Mouse (Mus musculus) embryonic facial prominence, embryonic 14.5 days (tissue): ENCODE measurements around the gene Srbd1. TPM values are rescaled to one million over a fixed set of nuclear protein-coding genes. Genes with fewer than 3 reads are reported as not detected.

ENCODE experiments used
- ATAC-seq: fragments of 200-750 bp; cut with Nextera tagmentation; 2 replicates; pipeline ENCODE4 v1.8.0; 2017; ENCODE audit warnings: low read depth, moderate number of reproducible peaks, moderate TSS enrichment
- DNase-seq: peaks from one replicate; pipeline ENCODE4 v3.0.0-alpha.2; 2015; ENCODE audit warnings: low spot score
- H3K27ac ChIP-seq: fragments of 300-500 bp; sonication (generic); replicated peaks from 2 replicates; pipeline ENCODE4 v1.5.1; 2014; ENCODE audit warnings: low read depth, mild to moderate bottlenecking, low read length, moderate library complexity
- H3K27me3 ChIP-seq: fragments of 300-500 bp; sonication (generic); replicated peaks from 2 replicates; pipeline ENCODE4 v1.6.1; 2014; ENCODE audit warnings: low read length; ENCODE audit not compliant: control insufficient read depth, insufficient read depth
- H3K36me3 ChIP-seq: fragments of 300-500 bp; sonication (generic); 2 replicates; pipeline ENCODE4 v1.6.1; 2014; ENCODE audit warnings: low read length, mixed read lengths; ENCODE audit not compliant: control insufficient read depth, insufficient read depth
- H3K4me1 ChIP-seq: fragments of 300-500 bp; sonication (generic); 2 replicates; pipeline ENCODE4 v1.6.1; 2014; ENCODE audit warnings: antibody characterized with exemption, low read length; ENCODE audit not compliant: control insufficient read depth, insufficient read depth
- H3K4me2 ChIP-seq: fragments of 300-500 bp; sonication (generic); 2 replicates; pipeline ENCODE4 v1.6.1; 2014; ENCODE audit warnings: low read depth, mild to moderate bottlenecking, low read length, moderate library complexity, mixed read lengths
- H3K4me3 ChIP-seq: fragments of 300-500 bp; sonication (generic); 2 replicates; pipeline ENCODE4 v1.5.1; 2014; ENCODE audit warnings: low read depth, mild to moderate bottlenecking, low read length
- H3K9ac ChIP-seq: fragments of 300-500 bp; sonication (generic); 2 replicates; pipeline ENCODE4 v1.6.1; 2014; ENCODE audit warnings: low read depth, mild to moderate bottlenecking, low read length, moderate library complexity, mixed read lengths
- H3K9me3 ChIP-seq: fragments of 300-500 bp; sonication (generic); 2 replicates; pipeline ENCODE4 v1.6.1; 2016; ENCODE audit warnings: low read length; ENCODE audit not compliant: control insufficient read depth
- WGBS: fragments of 180-500 bp; shearing (Covaris S2); extraction: QIAGEN DNeasy Blood & Tissue Kit; methylation state at CpG from one replicate; pipeline ENCODE4 v1.1.7; 2014; 5-methylcytosine and 5-hydroxymethylcytosine counted together
- polyA plus RNA-seq: library from polyadenylated mRNA; unstranded; fragments of >200 nt; fragmentation: Nextera tagmentation; extraction: Ambion mirVana; gene quantifications from 2 replicates; pipeline ENCODE4 v1.2.1, GENCODE M21; 2014

The Srbd1 gene
- polyA plus RNA-seq, 1 experiment from 2014 or later: 9.3 TPM

- no peak overlapping the region for H3K9ac ChIP-seq
- no peak overlapping the region for H3K27ac ChIP-seq
These were observed 66.9 kb downstream of the Srbd1 start for GRCm38 (mm10) chr17:86078060-86078459.

GRCm38 (mm10) chr17:86067444-86067843 lies 77.5 kb downstream of the Srbd1 start:
- no peaks in the 10 kb centered on the region for H3K9me3 ChIP-seq
- no peaks in the 10 kb centered on the region for H3K36me3 ChIP-seq
- H3K27ac ChIP-seq: no peak overlapping the region
- no peak overlapping the region for H3K9ac ChIP-seq
- ATAC-seq (no peak), DNase-seq (no peak)
- no peak overlapping the region for H3K4me2 ChIP-seq
- H3K4me1 ChIP-seq: no peaks in the 10 kb centered on the region
- H3K4me3 ChIP-seq: no peak overlapping the region
- H3K27me3 ChIP-seq: no peaks in the 10 kb centered on the region
- whole genome bisulfite sequencing: 93% methylated on average over 3 of the region's 3 CpGs

More at GRCm38 (mm10) chr17:86078060-86078459, 66.9 kb downstream of the Srbd1 start:
- 59% methylated on average over 11 of the region's 11 CpGs for WGBS
- Histone ChIP-seq H3K27me3 (no peaks in the 10 kb centered on the region), H3K9me3 (no peaks in the 10 kb centered on the region), H3K4me1 (peaks cover 3% of the 10 kb centered on the region; the same call in 1 of the 2 replicates), H3K4me2 (no peak overlapping the region), H3K4me3 (no peak overlapping the region), H3K36me3 (no peaks in the 10 kb centered on the region; the same call in 1 of the 2 replicates)
- ATAC-seq: no peak
- no peak for DNase-seq

GRCm38 (mm10) chr17:86065833-86066232 lies 79.1 kb downstream of the Srbd1 start:
- H3K9me3 ChIP-seq: no peaks in the 10 kb centered on the region
- no peak overlapping the region for H3K4me3 ChIP-seq
- H3K4me1 ChIP-seq: no peaks in the 10 kb centered on the region
- H3K27ac ChIP-seq: no peak overlapping the region
- H3K9ac ChIP-seq: no peak overlapping the region
- DNase-seq (no peak), ATAC-seq (no peak)
- 87% methylated on average over 7 of the region's 7 CpGs for WGBS
- H3K4me2 ChIP-seq: no peak overlapping the region
- no peaks in the 10 kb centered on the region for H3K36me3 ChIP-seq
- no peaks in the 10 kb centered on the region for H3K27me3 ChIP-seq

GRCm38 (mm10) chr17:86063461-86063860 lies 81.5 kb downstream of the Srbd1 start:
- H3K27me3 ChIP-seq: no peaks in the 10 kb centered on the region
- H3K4me3 ChIP-seq: no peak overlapping the region
- no peak overlapping the region for H3K4me2 ChIP-seq
- ATAC-seq: peak; percentile 75; the same call in 1 of the 2 replicates
- peak; percentile 85 for DNase-seq
- H3K4me1 ChIP-seq: no peaks in the 10 kb centered on the region
- H3K36me3 ChIP-seq: no peaks in the 10 kb centered on the region
- WGBS: 13% methylated on average over 4 of the region's 5 CpGs
- H3K9ac ChIP-seq: no peak overlapping the region
- H3K27ac ChIP-seq: no peak overlapping the region
- no peaks in the 10 kb centered on the region for H3K9me3 ChIP-seq

GRCm38 (mm10) chr17:86060911-86061310 lies 84.1 kb downstream of the Srbd1 start:
- H3K27me3 ChIP-seq: no peaks in the 10 kb centered on the region
- no peak overlapping the region for H3K27ac ChIP-seq
- H3K4me1 ChIP-seq: no peaks in the 10 kb centered on the region
- ATAC-seq (no peak), DNase-seq (no peak)
- H3K9ac ChIP-seq: no peak overlapping the region
- no peaks in the 10 kb centered on the region for H3K9me3 ChIP-seq
- H3K36me3 ChIP-seq: no peaks in the 10 kb centered on the region
- no peak overlapping the region for H3K4me2 ChIP-seq
- 87% methylated on average over 5 of the region's 5 CpGs for WGBS
- no peak overlapping the region for H3K4me3 ChIP-seq

GRCm38 (mm10) chr17:86040221-86040984 lies 104.6 kb downstream of the Srbd1 start:
- H3K9me3 ChIP-seq: no peaks in the 10 kb centered on the region
- H3K27ac ChIP-seq: peak overlapping the region; percentile 65; the same call in 1 of the 2 replicates
- H3K4me2 ChIP-seq: no peak overlapping the region
- 72% methylated on average over 13 of the region's 13 CpGs for WGBS
- no peak overlapping the region for H3K9ac ChIP-seq
- H3K36me3 ChIP-seq: no peaks in the 10 kb centered on the region
- no peaks in the 10 kb centered on the region for H3K27me3 ChIP-seq
- ATAC-seq (no peak), DNase-seq (peak; percentile 26)
- H3K4me1 ChIP-seq: peaks cover 35% of the 10 kb centered on the region
- no peak overlapping the region for H3K4me3 ChIP-seq

GRCm38 (mm10) chr17:86039741-86040140 lies 105.2 kb downstream of the Srbd1 start:
- Histone ChIP-seq H3K36me3 (no peaks in the 10 kb centered on the region), H3K27me3 (no peaks in the 10 kb centered on the region), H3K4me1 (peaks cover 35% of the 10 kb centered on the region), H3K4me2 (no peak overlapping the region), H3K27ac (peak overlapping the region; percentile 65), H3K9me3 (no peaks in the 10 kb centered on the region), H3K4me3 (no peak overlapping the region), H3K9ac (no peak overlapping the region)
- DNase-seq (peak; percentile 64), ATAC-seq (no peak)
- 75% methylated on average over 3 of the region's 3 CpGs for WGBS

GRCm38 (mm10) chr17:86038211-86038648 lies 106.7 kb downstream of the Srbd1 start:
- Histone ChIP-seq H3K4me3 (no peak overlapping the region), H3K9me3 (no peaks in the 10 kb centered on the region), H3K9ac (peak overlapping the region; percentile 49; the same call in 1 of the 2 replicates), H3K4me1 (peaks cover 35% of the 10 kb centered on the region), H3K36me3 (no peaks in the 10 kb centered on the region), H3K27me3 (no peaks in the 10 kb centered on the region), H3K27ac (peak overlapping the region; percentile 65), H3K4me2 (peak overlapping the region; percentile 41)
- ATAC-seq: peak; percentile 84
- WGBS: 21% methylated on average over 13 of the region's 13 CpGs
- peak; percentile 84 for DNase-seq

GRCm38 (mm10) chr17:86035576-86035975 lies 109.4 kb downstream of the Srbd1 start:
- no peak for ATAC-seq
- Histone ChIP-seq H3K36me3 (no peaks in the 10 kb centered on the region), H3K9me3 (no peaks in the 10 kb centered on the region), H3K27me3 (no peaks in the 10 kb centered on the region), H3K4me3 (no peak overlapping the region), H3K4me2 (no peak overlapping the region), H3K4me1 (peaks cover 51% of the 10 kb centered on the region), H3K27ac (peak overlapping the region; percentile 78), H3K9ac (no peak overlapping the region)
- WGBS: 87% methylated on average over 3 of the region's 3 CpGs
- DNase-seq: no peak
